Mouse (Mus musculus): ENCODE results near the gene Ero1l.
A peak's percentile ranks its signal among the peaks of the same experiment; 100 is the strongest.

The Ero1l gene

DNA sequence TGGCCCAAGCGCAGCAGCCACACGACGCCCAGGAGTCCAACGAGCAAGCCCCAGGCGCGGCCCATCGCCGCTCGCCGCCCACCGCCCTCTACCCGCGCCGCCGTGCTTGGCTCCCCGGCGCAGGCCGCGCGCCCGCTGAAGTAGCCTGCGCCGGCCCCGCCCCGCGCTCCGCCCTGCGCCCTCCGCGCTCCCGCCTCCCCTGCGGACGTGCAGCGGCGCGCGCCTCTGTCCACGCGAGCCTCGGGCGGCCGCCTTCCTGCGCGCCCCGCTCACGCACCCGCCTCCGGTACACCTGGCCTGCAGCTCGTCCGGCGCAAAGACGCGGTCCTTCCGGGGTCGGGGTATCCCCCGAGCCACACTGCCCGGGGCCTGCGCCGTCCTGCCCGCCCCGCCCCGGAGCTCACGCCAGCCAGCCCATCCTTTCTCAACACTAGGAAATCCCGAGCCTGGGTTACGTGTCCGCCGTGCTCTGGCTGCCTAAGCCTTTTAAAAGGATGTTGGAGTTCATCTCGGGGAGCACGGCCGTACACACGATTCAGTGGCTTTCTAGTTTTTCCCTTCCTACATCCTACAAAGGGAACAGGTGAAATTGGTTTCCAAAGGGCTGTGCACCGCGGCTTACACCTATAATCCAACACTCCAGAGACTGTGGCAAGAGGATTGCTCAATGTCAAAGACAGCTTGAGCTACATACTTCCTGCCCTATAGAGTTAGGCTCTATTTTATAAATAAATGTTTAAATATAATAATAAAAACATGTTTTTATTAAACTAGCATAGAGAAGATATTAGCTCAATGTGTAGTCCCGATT, at the start of gene Ero1l:
Ero1l (minus strand) TSS at position 346 of the 811 bp plus-strand sequence.
- peak; percentile 93 for DNase-seq (ENCODE audit: low read depth, low spot score)

- DNase-seq (ENCODE audit: low read depth, low spot score): no peak
Measured at GRCm38 (mm10) chr14:45365196-45365587, 46.6 kb upstream of the Ero1l start.

- peak; percentile 87 for DNase-seq (ENCODE audit: low read depth, low spot score)
Measured at GRCm38 (mm10) chr14:45364211-45365195, 45.9 kb upstream of the Ero1l start.

DNA sequence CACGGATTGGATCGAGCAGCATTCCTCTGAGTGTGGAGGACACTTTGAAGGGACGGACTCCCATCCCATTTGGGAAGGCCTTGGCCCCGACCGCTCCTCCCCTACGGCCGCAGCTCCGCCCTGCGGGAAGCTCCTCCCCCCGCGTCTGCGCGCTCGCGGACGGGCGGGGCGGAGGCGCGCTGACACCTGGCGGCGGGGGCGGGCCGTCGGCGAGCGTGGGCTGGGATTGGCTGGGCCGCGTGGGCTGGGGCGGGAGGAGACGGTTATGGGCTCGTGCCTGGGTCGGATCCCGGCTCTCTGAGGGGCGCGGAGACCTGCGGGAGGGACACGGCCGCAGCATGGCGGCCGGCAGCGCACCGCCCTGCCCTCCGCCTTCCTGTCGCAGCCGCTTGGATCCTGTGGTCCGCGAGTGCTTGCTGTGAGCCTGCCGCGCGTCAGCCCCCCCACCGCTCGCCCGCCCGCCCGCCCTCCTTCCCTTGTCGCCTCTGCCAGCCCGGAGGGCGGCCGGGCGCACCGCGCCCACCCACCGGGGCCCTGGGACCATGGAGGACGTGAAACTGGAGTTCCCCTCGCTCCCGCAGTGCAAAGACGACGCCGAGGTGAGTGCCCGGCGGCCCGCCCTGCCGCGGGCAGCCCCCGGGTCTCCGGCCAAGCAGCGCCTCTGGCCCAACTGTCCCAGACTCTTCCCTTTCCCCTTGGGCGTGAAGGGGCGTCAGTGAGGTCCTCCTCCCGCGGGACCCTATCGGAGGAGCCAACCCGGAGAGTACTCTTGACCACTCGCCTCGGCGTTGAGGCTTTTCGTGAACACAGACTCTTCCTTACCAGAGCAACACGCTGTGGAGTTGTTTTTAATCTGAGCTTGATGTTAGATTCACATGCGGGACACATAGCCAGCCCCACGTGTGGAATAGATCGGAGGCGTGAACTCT, 32.6 kb upstream of the Ero1l start, which contains the start of gene Styx:
Styx (plus strand) TSS at position 163 of the 929 bp plus-strand sequence.
- peak; percentile 96 for DNase-seq (ENCODE audit: low read depth, low spot score)

DNA sequence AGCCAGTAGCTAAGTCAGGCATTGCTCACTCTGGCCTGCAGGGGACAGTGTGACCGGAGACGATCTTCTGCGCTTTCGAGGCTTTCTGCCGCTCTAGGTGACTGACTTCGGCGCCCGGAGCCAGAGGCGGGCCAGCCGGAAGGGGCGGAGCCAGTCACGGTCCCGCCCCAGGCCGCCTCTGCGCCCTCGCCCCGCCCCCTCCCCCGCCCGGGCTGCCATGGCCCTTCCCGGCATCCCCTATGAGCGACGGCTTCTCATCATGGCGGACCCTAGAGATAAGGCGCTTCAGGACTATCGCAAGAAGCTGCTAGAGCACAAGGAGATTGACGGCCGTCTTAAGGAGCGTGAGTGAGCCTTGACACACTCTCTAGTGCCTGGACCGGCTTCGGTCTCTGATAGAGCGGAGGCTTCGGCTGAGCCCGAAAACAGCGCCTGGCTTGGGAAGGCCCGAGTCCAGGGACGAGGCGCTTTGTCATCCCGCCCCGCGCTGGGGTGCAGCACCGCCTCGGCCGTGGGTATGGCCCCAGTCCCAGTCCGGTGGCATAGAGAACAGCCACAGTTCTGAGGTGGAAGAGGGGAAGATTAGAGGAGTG, 11.1 kb upstream of the Ero1l start, which contains the start of gene Psmc6:
Psmc6 (plus strand) TSS at position 200 of the 593 bp plus-strand sequence.
- DNase-seq (ENCODE audit: low read depth, low spot score): peak; percentile 98

DNA sequence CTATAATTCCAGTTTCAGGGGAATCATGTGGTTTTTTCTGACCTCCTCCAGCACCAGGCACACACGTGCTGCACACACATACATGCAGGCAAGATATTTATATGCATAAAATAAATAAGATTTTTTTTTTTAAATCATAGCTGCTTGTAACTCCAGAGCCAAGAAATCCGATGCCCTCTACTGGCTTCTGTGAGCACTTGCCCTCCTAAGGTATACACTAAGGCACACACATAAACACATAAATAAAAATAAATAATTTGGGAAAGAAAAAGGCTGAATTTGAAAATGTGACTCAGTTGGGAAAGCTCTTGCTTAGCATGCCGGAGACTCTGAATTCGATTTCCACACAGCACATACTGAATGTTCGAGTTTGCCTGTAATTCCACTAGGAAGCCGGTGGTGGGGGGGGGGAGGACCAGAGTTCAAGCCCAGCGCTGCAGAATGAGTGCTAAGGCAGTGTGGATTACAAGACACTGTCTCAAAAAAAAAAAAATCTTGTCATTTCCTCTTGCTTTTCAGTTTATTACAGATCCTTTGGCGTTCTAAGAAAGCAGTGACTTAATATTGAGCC, 10.5 kb upstream of the Ero1l start:
- DNase-seq (ENCODE audit: low read depth, low spot score): peak; percentile 59

- DNase-seq (ENCODE audit: low read depth, low spot score): no peak
Measured at GRCm38 (mm10) chr14:45328072-45328713, 9.6 kb upstream of the Ero1l start.

- peak; percentile 71 for DNase-seq (ENCODE audit: low read depth, low spot score)
Measured at GRCm38 (mm10) chr14:45325471-45325870, 6.9 kb upstream of the Ero1l start.

- no peak for DNase-seq (ENCODE audit: low read depth, low spot score)
Measured at GRCm38 (mm10) chr14:45323320-45323719, 4.7 kb upstream of the Ero1l start.

DNA sequence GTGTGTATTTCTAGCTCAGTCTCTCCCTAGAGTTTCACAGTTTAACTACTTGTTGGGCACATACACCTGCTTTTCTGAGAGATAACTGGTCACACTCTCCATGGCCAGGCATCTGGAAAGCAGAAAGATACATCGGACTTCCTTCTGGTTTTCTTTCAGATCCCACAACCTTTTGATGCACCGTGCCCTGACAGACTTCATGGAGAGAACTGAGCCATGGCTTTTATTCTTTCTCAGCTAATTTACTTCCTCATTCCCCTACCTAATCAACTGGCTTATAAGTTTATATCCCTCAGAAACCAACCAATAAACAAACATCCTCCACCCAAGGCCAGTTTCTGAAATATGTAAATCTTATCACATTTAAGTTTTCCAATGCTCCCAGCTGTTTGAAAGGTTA, 3.9 kb upstream of the Ero1l start:
- DNase-seq (ENCODE audit: low read depth, low spot score): no peak

DNA sequence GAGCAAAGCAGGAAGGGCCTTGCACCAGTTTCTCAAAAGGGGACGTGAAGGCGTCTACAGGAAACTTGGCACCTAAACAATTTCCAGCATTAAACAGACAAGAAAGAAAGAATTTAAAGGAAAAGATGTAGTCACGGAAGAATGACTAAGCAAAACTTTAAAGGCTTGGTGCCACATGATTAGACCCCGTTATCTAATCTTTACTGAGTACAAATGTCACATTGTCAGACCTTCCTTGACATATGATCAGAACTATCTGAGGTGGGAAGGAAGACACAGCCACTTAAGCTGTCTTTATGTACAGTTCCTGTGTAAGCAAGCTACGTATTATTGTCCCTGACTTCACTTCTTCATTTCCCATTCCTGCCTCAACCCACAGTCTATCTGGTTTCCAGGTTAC, 3.1 kb upstream of the Ero1l start:
- DNase-seq (ENCODE audit: low read depth, low spot score): peak; percentile 49

DNA sequence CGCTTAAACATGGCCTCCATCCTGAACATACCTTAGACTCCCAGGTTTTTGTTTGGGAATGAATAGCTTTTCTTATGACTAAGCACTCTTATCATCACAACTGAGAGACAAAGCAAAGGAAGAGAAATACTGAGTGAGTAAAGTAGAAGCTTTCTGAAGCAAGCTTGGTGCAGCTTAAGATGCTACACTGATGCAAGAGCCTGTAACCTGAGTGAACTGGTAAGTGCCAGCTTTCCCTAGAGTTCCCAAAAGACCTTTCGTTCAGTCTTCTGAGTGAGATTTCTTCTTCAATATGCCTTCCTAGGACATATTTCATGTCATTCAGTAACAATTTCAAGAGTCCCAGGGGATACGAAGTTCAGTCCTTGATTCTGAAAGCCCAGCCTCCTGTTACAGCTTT, 2.5 kb upstream of the Ero1l start:
- DNase-seq (ENCODE audit: low read depth, low spot score): no peak

DNA sequence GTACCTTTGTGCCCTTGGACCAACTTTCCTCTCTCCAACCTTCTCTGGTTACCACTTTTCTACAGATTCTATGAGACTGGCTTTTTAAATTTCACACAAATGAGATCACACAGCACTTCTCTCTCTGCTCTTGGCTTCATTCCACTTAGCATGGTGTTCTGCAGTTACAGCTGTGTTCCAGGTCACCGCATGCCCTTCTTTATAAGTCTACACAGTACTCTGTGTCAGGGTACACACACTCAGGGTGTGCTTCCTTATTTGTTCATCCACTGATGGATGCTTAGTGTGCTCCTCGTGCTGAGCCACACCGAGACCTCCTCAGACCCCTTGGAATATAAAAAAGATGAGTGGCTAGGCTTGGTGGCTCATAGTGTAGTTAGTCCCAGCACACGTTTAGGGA, 1.5 kb upstream of the Ero1l start:
- no peak for DNase-seq (ENCODE audit: low read depth, low spot score)

GRCm38 (mm10) chr14:45319237-45319610, 653 bp upstream of the Ero1l start:
- no peak for DNase-seq (ENCODE audit: low read depth, low spot score)

- peak; percentile 33 for DNase-seq (ENCODE audit: low read depth, low spot score)
Measured at GRCm38 (mm10) chr14:45317921-45318411, 605 bp downstream of the Ero1l start.

- DNase-seq (ENCODE audit: low read depth, low spot score): no peak
Measured at GRCm38 (mm10) chr14:45316927-45317326, 1.6 kb downstream of the Ero1l start.

GRCm38 (mm10) chr14:45310101-45310500, 8.5 kb downstream of the Ero1l start:
- no peak for DNase-seq (ENCODE audit: low read depth, low spot score)

- DNase-seq (ENCODE audit: low read depth, low spot score): peak; percentile 33
Measured at GRCm38 (mm10) chr14:45309646-45310045, 8.9 kb downstream of the Ero1l start.

- DNase-seq (ENCODE audit: low read depth, low spot score): no peak
Measured at GRCm38 (mm10) chr14:45307630-45308328, 10.8 kb downstream of the Ero1l start.
